Mouse (Mus musculus) CD4-positive helper T cell, adult 2 months (primary cell): ENCODE results near the gene Fam198a.
A peak's percentile ranks its signal among the peaks of the same experiment; 100 is the strongest.

ENCODE experiments used
- DNase-seq: peaks from one replicate; pipeline ENCODE4 v3.0.0-alpha.2; 2012; ENCODE audit warnings: low read depth, missing footprints, low spot score

Gene Fam198a

DNA sequence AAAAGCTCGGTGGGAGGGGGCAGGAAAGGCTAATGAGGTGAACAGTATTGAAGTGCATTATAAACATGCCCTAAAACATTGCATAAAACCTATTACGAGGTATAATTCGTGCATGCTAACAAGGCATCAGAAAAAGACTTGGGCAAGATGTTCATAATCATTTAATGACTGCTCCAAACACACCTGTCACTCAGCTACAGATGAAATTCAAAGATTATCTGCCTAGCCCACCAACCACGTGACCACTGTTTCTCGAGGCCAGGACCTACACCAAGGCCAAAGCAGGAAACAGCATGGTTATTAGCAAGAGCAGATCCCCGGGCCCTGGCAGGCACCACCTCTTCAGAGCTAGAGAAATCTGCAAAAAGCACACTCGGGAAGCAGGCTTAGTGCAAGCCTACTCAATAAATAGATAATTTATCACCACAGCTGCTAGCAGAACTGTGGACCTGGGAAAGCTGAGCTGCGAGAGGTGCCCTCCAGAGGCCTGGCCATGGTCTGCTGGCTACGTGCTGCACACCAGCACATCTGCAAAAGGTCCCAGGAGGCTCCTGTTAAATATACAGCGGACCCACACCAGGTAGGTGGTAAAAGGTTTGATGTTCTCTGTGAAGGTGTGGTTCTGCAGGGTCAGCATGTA lies 30.8 kb downstream of the Fam198a start:
- DNase-seq = no peak

- no peak for DNase-seq
Observed at GRCm38 (mm10) chr9:121982214-121982613, 31.4 kb downstream of the Fam198a start.

DNA sequence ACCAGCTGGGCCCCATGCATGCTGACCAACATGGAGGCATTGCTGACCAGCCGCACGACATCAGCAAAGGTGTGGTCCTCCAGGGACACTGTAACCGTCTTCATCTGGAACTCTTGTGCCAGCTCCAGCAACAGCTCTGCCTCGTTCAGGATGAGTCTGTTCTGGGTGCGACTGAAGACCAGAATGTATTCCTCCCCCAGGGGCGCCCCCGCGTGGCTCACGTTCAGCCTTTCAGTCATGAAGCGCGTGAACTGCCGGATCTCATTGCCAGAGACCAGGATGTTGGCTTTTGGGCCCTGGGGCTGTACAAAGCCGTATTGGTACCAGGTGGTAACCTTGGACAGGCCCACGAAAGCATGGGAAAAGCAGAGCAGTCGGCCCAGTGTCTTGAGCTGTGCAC lies 31.9 kb downstream of the Fam198a start:
- no peak for DNase-seq

DNA sequence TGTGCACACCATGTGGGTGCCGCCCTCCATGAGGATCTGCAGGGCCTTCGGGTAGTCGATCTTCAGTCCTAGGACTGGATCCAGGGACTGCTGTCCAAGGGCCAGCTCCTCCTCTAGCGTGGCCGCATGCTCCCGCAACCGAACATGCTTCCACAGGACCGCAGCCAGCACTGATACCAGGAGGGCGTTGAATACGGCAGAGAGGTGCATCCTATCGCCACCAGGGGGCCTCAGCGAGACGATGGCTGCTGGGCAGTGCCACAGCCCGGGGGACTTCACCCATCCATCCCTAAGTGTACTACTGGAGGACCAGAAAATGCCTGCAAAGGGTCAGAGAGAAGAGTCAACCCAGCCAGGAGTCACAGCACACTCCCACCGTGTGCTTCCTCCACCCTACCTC lies 32.7 kb downstream of the Fam198a start:
- peak; percentile 36 for DNase-seq

DNA sequence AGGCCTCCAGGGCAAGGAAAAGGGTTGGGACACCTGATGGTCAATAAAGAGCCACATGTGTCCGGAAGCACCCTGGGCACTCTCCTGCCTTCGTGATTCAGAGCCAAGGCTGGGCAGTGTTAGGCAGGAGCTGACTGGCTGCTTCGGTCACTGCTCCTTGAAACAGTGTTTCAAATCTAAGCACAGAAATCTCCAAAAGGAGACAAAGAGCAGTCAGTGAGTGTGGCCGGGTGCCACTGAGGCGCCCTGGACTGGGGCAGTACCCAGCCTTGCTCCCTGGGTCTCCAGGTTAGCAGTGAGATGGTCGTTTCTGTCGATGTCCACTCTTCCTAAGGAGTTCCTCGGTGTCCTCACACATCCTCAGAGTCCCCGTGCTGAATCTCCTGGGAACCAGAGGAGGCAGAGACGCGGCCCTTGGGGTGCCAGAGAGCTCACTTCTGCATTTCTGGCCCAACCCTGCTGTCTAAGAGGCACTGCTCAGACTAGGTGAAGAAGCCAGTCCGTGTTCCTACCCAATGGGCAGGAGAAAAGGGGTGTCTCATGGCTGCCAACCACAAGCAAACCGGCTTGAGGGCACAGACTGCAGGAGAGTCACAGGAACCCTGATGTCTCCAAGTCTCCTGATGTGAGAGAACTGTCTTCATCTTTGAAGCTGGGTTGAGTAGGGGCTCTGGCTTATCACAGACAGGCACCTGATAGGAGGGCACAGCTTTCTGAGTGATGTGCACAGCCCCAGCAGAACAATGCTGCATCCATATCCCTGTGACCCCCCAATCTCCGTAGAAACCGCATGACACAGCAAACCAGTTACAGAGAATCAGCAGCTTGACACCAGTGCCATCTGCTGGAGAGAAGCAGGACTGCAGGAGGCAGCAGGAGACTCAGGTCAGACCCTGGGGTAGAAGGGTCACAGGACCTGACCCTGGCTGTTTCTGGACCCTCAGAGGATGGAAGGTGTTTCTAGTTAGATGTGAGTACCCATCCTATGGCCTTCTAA lies 34.0 kb downstream of the Fam198a start:
- DNase-seq = peak; percentile 53

GRCm38 (mm10) chr9:121988910-121989309 lies 38.1 kb downstream of the Fam198a start:
- no peak for DNase-seq

- DNase-seq = no peak
Observed at GRCm38 (mm10) chr9:121989536-121989935, 38.7 kb downstream of the Fam198a start.

- no peak for DNase-seq
Observed at GRCm38 (mm10) chr9:121991041-121991440, 40.3 kb downstream of the Fam198a start.

- no peak for DNase-seq
Observed at GRCm38 (mm10) chr9:121993047-121993446, 42.3 kb downstream of the Fam198a start.

- no peak for DNase-seq
Observed at GRCm38 (mm10) chr9:121995077-121995476, 44.3 kb downstream of the Fam198a start.

- no peak for DNase-seq
Observed at GRCm38 (mm10) chr9:121995508-121996131, 44.8 kb downstream of the Fam198a start.

GRCm38 (mm10) chr9:121997010-121997409 lies 46.2 kb downstream of the Fam198a start, which contains the start of gene Pomgnt2:
Gene Pomgnt2 (minus strand): TSS chr9:121997110.
- no peak for DNase-seq

- DNase-seq = no peak
Observed at GRCm38 (mm10) chr9:121997978-121998377, 47.2 kb downstream of the Fam198a start.

DNA sequence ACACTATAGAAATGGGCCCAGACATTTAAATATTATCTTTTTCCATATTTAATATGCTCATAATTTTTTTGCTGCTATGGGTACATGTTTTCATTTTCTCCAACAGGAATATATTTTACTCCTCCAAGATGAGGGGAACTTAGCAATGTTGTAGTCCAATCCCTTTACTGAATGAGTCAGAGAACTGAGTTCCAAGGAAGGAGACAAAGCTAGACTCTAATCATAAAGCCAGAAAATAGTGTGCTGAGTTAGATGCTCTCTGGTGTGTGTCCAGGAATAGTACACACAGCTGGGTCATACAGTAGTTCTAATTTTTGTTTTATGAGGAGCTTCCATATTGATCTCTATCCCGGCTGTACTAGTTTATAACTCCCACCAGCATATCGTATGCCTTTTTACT lies 55.4 kb downstream of the Fam198a start:
- no peak for DNase-seq

DNA sequence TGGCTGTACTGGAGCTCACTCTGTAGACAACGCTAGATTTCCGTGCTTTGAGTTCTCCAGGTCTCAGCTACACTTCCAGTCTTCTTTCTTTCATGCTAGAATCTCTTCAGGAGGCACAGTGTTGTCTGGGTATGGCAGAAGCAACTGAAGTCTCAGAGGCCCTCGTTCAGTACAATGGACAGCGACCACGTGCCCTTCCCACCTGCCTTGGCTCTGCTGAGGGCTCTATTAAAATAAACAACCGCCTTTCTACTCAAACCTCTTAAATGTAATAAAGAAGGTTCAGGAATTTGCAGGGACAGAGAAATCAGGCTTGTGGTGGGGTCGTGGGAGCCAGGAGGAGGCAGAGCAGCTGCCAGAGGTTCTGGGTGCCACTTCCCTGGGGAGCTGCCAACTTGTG lies 55.8 kb downstream of the Fam198a start:
- no peak for DNase-seq

- no peak for DNase-seq
Observed at GRCm38 (mm10) chr9:122008876-122009275, 58.1 kb downstream of the Fam198a start.

DNA sequence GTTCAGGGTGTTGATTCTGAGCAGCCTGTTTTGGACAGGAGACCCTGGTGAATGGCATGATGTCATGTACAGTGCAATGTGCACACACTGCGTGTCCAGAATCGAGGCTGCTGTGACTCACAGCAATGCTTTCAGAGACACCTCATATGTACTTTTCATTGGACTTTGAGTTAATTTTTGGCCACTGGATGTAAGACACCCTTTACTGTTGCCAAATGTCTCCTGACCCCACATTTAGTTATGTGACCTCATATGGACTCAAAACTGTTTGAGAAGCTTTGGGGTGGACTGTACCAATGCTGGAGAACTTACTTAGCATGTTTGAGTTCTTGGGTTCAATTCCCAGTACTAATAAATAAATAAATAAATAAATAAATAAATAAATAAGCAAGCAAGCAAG lies 60.0 kb downstream of the Fam198a start:
- DNase-seq = no peak

- DNase-seq = no peak
Observed at GRCm38 (mm10) chr9:122012816-122013215, 62.0 kb downstream of the Fam198a start.

GRCm38 (mm10) chr9:122013629-122014028 lies 62.8 kb downstream of the Fam198a start:
- DNase-seq = peak; percentile 24

DNA sequence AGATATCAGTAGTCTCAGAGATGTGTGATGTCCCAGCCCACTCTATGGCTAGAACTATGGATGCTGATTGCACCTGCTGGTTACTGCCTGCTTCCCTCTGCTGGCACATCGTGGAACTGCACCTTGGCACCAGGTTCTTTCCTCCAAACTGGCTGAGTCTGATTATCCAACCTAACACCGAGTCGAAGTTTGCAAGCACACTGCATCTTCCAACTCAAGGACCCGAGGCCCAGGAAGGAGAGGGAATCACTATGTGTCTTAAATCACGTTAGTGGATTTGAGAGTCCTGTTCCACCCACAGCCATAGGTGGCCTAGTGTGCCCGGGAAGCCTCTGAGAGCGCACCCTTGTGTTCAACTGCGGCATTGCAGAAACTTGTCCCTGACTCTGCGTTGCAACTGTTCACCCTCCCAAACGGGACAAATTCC lies 63.5 kb downstream of the Fam198a start:
- peak; percentile 69 for DNase-seq

GRCm38 (mm10) chr9:122018079-122018478 lies 67.3 kb downstream of the Fam198a start:
- no peak for DNase-seq

- peak; percentile 21 for DNase-seq
Observed at GRCm38 (mm10) chr9:122018782-122019395, 68.1 kb downstream of the Fam198a start.
